Mouse (Mus musculus) hindbrain, embryonic 11.5 days (tissue): ENCODE results near the gene Sema7a. TPM values are rescaled to one million over a fixed set of nuclear protein-coding genes. Genes with fewer than 3 reads are reported as not detected.

Source experiments
- ATAC-seq: fragments of 200-750 bp; cut with Nextera tagmentation; 2 replicates; pipeline ENCODE4 v1.8.0; 2017; ENCODE audit warnings: mild to moderate bottlenecking, moderate TSS enrichment, moderate library complexity; ENCODE audit not compliant: low FRiP score
- DNase-seq: peaks from one replicate; pipeline ENCODE4 v3.0.0-alpha.2; 2015; ENCODE audit warnings: low spot score
- H3K27ac ChIP-seq: fragments of 300-500 bp; sonication (generic); 2 replicates; pipeline ENCODE4 v1.5.1; 2014; ENCODE audit warnings: mild to moderate bottlenecking, low read depth, low read length
- H3K27me3 ChIP-seq: fragments of 300-500 bp; sonication (generic); 2 replicates; pipeline ENCODE4 v1.6.1; 2014; ENCODE audit warnings: mild to moderate bottlenecking, low read length, moderate library complexity, mixed read lengths; ENCODE audit not compliant: control insufficient read depth, insufficient read depth
- H3K36me3 ChIP-seq: fragments of 300-500 bp; sonication (generic); 2 replicates; pipeline ENCODE4 v1.6.1; 2014; ENCODE audit warnings: mild to moderate bottlenecking, low read length, moderate library complexity, mixed read lengths; ENCODE audit not compliant: control insufficient read depth, insufficient read depth
- H3K4me1 ChIP-seq: fragments of 300-500 bp; sonication (generic); replicated peaks from 2 replicates; pipeline ENCODE4 v1.6.1; 2014; ENCODE audit warnings: low read length, mixed read lengths; ENCODE audit not compliant: control insufficient read depth, insufficient read depth
- H3K4me2 ChIP-seq: fragments of 300-500 bp; sonication (generic); replicated peaks from 2 replicates; pipeline ENCODE4 v1.6.1; 2014; ENCODE audit warnings: mild to moderate bottlenecking, low read depth, low read length
- H3K4me3 ChIP-seq: fragments of 300-500 bp; sonication (generic); 2 replicates; pipeline ENCODE4 v1.5.1; 2014; ENCODE audit warnings: low read depth, low read length
- H3K9ac ChIP-seq: fragments of 300-500 bp; sonication (generic); 2 replicates; pipeline ENCODE4 v1.6.1; 2014; ENCODE audit warnings: low read depth, low read length
- H3K9me3 ChIP-seq: fragments of 300-500 bp; sonication (generic); 2 replicates; pipeline ENCODE4 v1.6.1; 2016; ENCODE audit warnings: low read length; ENCODE audit not compliant: control insufficient read depth
- WGBS: fragments of 180-500 bp; shearing (Covaris S2); extraction: QIAGEN DNeasy Blood & Tissue Kit; methylation state at CpG from one replicate; pipeline ENCODE4 v1.1.7; 2014; 5-methylcytosine and 5-hydroxymethylcytosine counted together
- polyA plus RNA-seq: library from polyadenylated mRNA; unstranded; fragments of >200 nt; fragmentation: Nextera tagmentation; extraction: Ambion mirVana; gene quantifications from 2 replicates; pipeline ENCODE4 v1.2.1, GENCODE M21; 2014

The Sema7a gene
- polyA plus RNA-seq, 1 experiment from 2014 or later = 3.6 TPM

DNA sequence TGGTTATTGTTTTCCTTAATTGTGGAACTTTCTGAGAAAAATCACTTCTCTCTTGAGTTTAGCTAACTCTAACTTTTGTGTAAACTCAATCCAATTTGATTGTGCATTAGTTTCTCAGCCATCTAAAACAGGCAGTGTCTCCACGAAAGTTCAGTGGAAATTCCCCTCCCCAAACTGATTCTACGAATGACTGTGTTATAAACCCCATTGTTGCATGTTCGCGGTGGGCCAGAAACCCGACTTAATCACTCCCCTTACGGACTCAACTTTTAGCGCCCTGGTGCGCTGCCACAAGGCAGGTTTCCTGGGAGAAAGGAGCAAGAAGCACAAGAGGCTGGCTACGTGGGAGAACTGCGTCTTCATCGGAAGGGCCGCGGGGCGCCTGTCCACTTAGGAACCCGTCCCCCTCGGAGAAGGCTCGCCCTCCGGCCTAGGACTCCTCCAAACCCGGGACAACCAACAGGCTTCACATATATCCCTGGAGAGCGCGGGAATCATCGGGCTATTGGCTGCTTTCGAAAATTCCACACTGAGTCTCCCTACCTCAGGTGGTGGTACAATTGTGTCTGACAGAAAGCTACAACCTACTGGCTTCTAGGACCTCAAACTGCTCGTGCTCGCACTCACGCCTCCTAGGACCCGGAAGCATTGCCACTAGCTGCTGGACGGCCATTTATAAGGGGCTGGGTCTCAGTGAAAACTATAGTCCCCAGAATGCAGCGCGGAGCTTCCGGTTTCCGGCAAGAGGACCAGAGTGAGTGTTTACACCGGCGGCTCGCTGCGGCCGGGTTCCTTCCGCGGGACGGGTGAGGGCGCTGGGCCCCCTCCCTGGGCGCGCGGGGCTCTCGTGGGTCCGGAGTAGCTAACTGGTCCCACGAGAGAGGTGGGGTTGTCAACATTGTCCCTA, 29.4 kb upstream of the Sema7a start, which contains the start of gene Ubl7:
Gene Ubl7, plus strand, starts transcription at position 726 of the 907 bp plus-strand sequence.
- DNase-seq (peak; percentile 89), ATAC-seq (peak; percentile 90)
- peak within 1 kb of the TSS; percentile 67 for H3K9ac ChIP-seq
- no peaks in the 10 kb centered on the region for H3K27me3 ChIP-seq
- no peak within 1 kb of the TSS for H3K27ac ChIP-seq
- under 1% methylated on average over 45 of the region's 47 CpGs for WGBS
- no peaks in the 10 kb centered on the region for H3K36me3 ChIP-seq
- H3K4me3 ChIP-seq = peak within 1 kb of the TSS; percentile 65
- H3K4me1 ChIP-seq = no peaks in the 10 kb centered on the region
- H3K9me3 ChIP-seq = no peaks in the 10 kb centered on the region
- peak within 1 kb of the TSS; percentile 48 for H3K4me2 ChIP-seq

DNA sequence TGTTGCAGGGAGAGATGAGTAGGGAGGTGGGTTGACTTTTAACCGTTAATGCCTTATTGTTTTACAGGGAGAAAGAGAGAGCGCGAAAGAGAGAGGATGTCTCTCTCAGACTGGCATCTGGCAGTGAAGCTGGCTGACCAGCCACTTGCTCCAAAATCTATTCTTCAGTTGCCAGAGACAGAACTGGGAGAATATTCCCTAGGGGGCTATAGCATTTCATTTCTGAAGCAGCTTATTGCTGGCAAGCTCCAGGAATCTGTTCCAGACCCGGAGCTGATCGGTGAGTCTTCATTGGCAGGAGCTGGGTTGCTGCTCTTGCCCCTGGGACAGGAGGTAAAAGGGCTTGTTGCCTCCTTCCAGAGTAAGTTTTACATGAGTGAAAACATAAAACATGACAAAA, 27.3 kb upstream of the Sema7a start:
- H3K36me3 ChIP-seq = no peaks in the 10 kb centered on the region
- no peaks in the 10 kb centered on the region for H3K27me3 ChIP-seq
- no peak overlapping the region for H3K27ac ChIP-seq
- H3K4me1 ChIP-seq = no peaks in the 10 kb centered on the region
- 86% methylated on average over 5 of the region's 5 CpGs for WGBS
- DNase-seq (no peak), ATAC-seq (no peak)
- no peaks in the 10 kb centered on the region for H3K9me3 ChIP-seq
- H3K4me3 ChIP-seq = no peak overlapping the region
- H3K9ac ChIP-seq = no peak overlapping the region
- no peak overlapping the region for H3K4me2 ChIP-seq

DNA sequence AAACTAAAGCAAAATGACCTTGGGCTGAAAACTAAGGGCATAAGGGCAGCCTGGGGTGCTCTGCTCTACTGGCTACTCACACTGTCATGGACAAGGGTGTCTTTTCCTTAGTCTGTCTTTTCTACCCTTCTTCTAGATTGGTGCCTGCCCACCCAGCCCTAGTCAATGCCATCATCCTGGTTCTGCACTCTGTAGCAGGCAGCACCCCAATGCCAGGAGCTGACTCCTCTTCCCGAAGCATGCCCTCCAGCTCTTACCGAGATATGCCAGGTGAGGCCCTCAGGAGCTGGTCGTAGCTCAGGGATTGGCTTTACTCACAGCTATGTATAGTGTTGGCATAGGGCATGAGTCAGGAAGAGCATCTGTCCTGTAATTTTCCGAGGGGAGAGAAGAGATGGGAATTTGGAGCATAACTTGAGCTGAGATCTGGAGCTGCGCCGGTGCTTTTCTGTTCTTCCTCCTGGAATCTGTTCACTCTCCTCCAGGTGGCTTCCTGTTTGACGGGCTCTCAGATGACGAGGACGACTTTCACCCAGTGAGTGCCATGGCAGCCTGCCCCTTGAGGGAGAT, 18.3 kb upstream of the Sema7a start:
- Histone ChIP-seq H3K9me3 (no peaks in the 10 kb centered on the region), H3K4me2 (no peak overlapping the region), H3K36me3 (peaks cover 7% of the 10 kb centered on the region), H3K4me3 (no peak overlapping the region), H3K27me3 (no peaks in the 10 kb centered on the region), H3K27ac (no peak overlapping the region), H3K4me1 (no peaks in the 10 kb centered on the region), H3K9ac (no peak overlapping the region)
- no peak for DNase-seq
- ATAC-seq = no peak
- WGBS = 92% methylated on average over 9 of the region's 9 CpGs

DNA sequence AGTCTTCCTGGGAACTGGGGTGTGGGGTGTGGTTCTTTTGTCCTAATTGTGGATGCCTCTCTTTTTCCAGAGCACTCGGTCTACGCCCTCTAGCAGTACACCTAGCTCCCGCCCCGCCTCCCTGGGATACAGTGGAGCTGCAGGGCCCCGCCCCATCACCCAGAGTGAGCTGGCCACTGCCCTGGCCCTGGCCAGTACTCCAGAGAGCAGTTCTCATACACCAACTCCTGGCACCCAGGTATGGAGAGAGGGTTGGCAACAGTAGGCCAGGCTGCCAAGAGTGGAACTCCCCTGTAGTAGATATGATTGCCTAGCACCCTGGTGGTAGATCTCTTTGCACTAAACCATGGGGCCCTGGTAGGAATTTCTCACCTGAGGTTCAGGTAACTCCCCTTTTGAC, 17.5 kb upstream of the Sema7a start:
- Histone ChIP-seq H3K27ac (no peak overlapping the region), H3K36me3 (peaks cover 7% of the 10 kb centered on the region), H3K4me3 (no peak overlapping the region), H3K9ac (no peak overlapping the region), H3K9me3 (no peaks in the 10 kb centered on the region), H3K4me1 (no peaks in the 10 kb centered on the region), H3K4me2 (no peak overlapping the region), H3K27me3 (no peaks in the 10 kb centered on the region)
- ATAC-seq = no peak
- DNase-seq = no peak
- 97% methylated on average over 5 of the region's 5 CpGs for WGBS

DNA sequence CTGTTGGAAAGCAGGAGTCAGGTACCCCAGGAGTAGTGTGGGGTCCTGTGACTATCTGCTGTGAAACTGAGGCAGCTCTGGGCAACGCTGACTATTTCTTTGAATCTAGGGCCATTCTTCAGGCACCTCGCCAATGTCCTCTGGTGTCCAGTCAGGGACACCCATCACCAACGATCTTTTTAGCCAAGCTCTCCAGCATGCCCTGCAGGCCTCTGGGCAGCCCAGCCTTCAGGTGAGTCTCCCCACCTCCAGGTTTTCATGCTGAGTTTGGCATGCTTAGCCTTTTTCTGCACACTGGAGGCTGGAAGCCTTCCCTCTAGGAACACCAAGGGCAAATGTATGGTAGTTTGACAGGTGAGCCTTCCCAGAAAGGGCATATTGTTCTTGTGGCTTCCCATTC, 16.9 kb upstream of the Sema7a start:
- no peak overlapping the region for H3K9ac ChIP-seq
- no peaks in the 10 kb centered on the region for H3K4me1 ChIP-seq
- H3K27ac ChIP-seq = no peak overlapping the region
- no peak overlapping the region for H3K4me2 ChIP-seq
- peaks cover 7% of the 10 kb centered on the region for H3K36me3 ChIP-seq
- H3K9me3 ChIP-seq = no peaks in the 10 kb centered on the region
- WGBS = 100% methylated on average over 3 of the region's 3 CpGs
- no peaks in the 10 kb centered on the region for H3K27me3 ChIP-seq
- H3K4me3 ChIP-seq = no peak overlapping the region
- ATAC-seq (no peak), DNase-seq (no peak)

DNA sequence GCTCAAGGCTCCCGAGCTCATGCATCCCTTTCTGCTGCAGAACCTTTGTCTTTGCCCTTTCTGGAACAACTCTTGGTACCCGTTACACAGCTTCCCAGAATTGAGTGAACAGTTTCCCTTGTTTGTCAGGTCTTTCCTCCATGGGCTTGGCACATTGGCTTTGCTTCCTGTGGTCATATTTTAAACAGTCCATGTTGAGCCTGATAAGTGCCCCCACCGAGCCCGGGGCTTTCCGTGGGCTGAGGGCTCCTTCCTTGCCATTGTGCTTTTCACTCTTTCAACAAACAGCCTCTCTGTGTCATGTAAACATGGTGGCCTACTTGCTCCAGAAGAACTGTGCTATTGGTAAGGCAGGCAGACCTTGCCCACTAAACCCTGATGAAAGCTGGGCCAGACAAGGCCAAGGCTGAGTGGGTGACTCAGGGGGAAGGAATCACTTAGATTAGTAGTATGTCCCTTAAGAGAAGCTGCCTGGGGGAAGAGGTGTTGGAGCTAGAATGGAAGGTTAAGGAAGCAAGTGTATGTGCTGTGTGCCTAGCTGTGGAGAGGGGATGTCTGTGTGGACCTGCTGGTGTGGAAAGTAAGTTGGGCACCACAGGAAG, 8.6 kb upstream of the Sema7a start:
- no peak overlapping the region for H3K27ac ChIP-seq
- DNase-seq = no peak
- H3K36me3 ChIP-seq = 0 out of 2 replicates have a peak, but pooled peaks cover 3% of the 10 kb centered on the region
- 86% methylated on average over 5 of the region's 5 CpGs for WGBS
- H3K4me3 ChIP-seq = no peak overlapping the region
- H3K27me3 ChIP-seq = no peaks in the 10 kb centered on the region
- no peak overlapping the region for H3K9ac ChIP-seq
- no peak overlapping the region for H3K4me2 ChIP-seq
- no peaks in the 10 kb centered on the region for H3K9me3 ChIP-seq
- no peaks in the 10 kb centered on the region for H3K4me1 ChIP-seq
- no peak for ATAC-seq

DNA sequence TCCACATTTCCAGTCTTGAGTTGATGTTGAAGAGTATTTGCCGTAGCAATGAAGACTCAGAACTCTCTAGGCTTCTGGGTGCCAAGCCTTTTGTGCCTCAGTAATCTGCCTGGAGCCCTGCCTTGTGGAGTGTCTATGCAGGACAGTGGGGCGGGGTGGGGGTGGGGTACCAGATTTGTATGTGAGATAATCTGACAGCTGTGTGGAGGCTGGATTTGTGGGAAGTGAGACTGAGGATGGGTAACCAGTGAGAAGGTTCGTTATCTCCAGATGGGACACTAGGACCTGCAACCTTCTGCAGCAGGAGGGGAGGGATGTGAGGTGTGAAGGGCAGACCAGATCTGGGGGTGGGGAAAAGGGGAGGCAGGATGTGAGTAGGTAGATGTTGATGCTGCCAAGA, 7.7 kb upstream of the Sema7a start:
- Histone ChIP-seq H3K9me3 (no peaks in the 10 kb centered on the region), H3K27me3 (no peaks in the 10 kb centered on the region), H3K4me1 (no peaks in the 10 kb centered on the region), H3K4me3 (no peak overlapping the region), H3K27ac (no peak overlapping the region), H3K4me2 (no peak overlapping the region), H3K9ac (no peak overlapping the region), H3K36me3 (0 out of 2 replicates have a peak, but pooled peaks cover 3% of the 10 kb centered on the region)
- DNase-seq (no peak), ATAC-seq (no peak)
- WGBS = 71% methylated on average over 3 of the region's 3 CpGs

DNA sequence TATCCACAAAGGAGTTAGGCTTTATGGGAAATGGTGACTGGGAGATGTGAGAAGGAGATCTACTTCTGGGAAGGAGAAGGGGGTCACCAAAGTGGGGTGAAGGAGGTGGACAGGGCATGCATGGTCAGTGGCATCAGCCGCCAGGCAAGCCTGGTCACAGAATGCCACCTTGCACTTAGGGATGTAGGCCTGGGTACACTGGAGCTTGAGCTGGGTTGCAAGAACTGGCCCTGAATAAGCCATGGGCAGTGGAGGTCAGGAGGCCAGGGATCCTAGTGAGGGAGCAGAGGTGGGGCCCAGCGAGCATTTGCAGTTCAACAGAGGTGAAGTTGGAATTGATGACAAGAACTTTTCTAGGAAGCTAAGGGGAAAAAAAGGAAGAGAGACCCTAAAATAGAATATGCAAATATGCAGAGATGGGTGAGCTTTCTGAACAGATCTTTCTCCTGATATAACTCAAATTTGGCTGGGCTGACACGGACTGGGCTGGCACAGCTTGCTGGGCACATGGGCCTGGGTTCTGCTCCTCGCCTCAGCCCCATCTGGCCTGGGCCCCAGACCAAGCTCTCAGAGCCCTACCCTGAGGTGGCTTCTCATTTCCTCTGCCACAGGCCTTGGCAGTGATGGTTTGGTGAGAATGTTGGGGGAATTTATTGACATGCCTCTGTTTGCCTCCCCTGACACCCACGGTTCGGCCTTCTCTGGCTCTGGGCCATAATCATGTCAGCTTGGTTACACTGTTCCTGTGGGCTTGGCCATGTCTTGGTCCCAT, 6.9 kb upstream of the Sema7a start:
- Histone ChIP-seq H3K36me3 (0 out of 2 replicates have a peak, but pooled peaks cover 3% of the 10 kb centered on the region), H3K9me3 (no peaks in the 10 kb centered on the region), H3K4me1 (no peaks in the 10 kb centered on the region), H3K27me3 (no peaks in the 10 kb centered on the region; the same call in 1 of the 2 replicates), H3K4me3 (no peak overlapping the region), H3K9ac (no peak overlapping the region), H3K4me2 (no peak overlapping the region), H3K27ac (no peak overlapping the region)
- 86% methylated on average over 6 of the region's 6 CpGs for WGBS
- ATAC-seq (no peak), DNase-seq (no peak)
